Mouse (Mus musculus) 3T3-L1 (cell line): ENCODE data around the gene Gm8024.
"Not testable (repeated sequence)": the region's sequence is repeated elsewhere in the genome, so short reads cannot be mapped to it uniquely, and the experiment has no call there.

Experiments
- DNase-seq: peaks from one replicate; pipeline ENCODE4 v3.0.0-alpha.2; 2015; ENCODE audit warnings: low read depth, low spot score

Gene Gm8024

GRCm38 (mm10) chr14:42524182-42524581, at the start of gene Gm8024:
Gene Gm8024, minus strand, starts transcription at chr14:42524282.
- not testable (repeated sequence) for DNase-seq

- not testable (repeated sequence) for DNase-seq
Observed at GRCm38 (mm10) chr14:42543170-42543701, 19.2 kb upstream of the Gm8024 start.

- not testable (repeated sequence) for DNase-seq
Observed at GRCm38 (mm10) chr14:42542316-42543169, 18.5 kb upstream of the Gm8024 start.

GRCm38 (mm10) chr14:42502249-42502648, 21.8 kb downstream of the Gm8024 start, which contains the start of gene Gm8020:
Gene Gm8020, minus strand, starts transcription at chr14:42502349.
- not testable (repeated sequence) for DNase-seq
